Mouse (Mus musculus): ENCODE measurements around the gene Ggt1. TPM values are rescaled to one million over a fixed set of nuclear protein-coding genes. Genes with fewer than 3 reads are reported as not detected.
A peak's percentile ranks its signal among the peaks of the same experiment; 100 is the strongest.

Gene Ggt1
- polyA plus RNA-seq, 1 experiment from 2014 or later, result 57.6 TPM

DNA sequence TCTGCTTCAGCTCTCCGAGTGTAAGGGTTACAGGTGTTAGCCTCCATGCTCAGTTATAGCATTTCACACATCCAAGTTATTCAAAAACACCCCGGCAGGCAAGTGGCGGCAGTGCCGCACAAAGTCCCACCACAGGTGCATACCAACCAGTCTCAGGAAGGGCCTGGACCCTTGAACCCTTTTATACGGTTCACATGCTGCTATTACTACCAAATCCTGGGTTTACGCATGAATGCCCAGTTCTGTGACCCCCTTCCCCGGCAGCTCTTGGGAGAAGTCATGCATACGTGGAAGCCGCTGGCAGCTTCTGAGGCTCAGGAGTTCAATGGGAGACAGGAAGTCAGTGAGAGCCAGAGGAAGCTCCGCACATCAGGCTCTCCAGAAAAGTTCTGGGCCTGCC is 11.8 kb downstream of the Ggt1 start:
- no peak overlapping the region for H3K4me3 ChIP-seq (ENCODE audit: low read length)
- peak; percentile 54; the same call in 1 of the 2 replicates for ATAC-seq (ENCODE audit: low FRiP score, low TSS enrichment)
- H3K36me3 ChIP-seq (ENCODE audit: control insufficient read depth, insufficient read depth, low read length), result no peaks in the 10 kb centered on the region
- H3K9me3 ChIP-seq (ENCODE audit: control insufficient read depth, low read length), result no peaks in the 10 kb centered on the region
- WGBS, result 41% methylated on average over 10 of the region's 10 CpGs
- H3K27ac ChIP-seq (ENCODE audit: low read depth, low read length), result peak overlapping the region; percentile 24; the same call in 1 of the 2 replicates
- H3K9ac ChIP-seq (ENCODE audit: low read depth, low read length), result no peak overlapping the region
- H3K27me3 ChIP-seq (ENCODE audit: control insufficient read depth, insufficient read depth, low read length), result no peaks in the 10 kb centered on the region
- peaks cover 11% of the 10 kb centered on the region for H3K4me1 ChIP-seq (ENCODE audit: control insufficient read depth, insufficient read depth, low read length)
- H3K4me2 ChIP-seq (replicated peaks; ENCODE audit: low read depth, low read length), result no peak overlapping the region

DNA sequence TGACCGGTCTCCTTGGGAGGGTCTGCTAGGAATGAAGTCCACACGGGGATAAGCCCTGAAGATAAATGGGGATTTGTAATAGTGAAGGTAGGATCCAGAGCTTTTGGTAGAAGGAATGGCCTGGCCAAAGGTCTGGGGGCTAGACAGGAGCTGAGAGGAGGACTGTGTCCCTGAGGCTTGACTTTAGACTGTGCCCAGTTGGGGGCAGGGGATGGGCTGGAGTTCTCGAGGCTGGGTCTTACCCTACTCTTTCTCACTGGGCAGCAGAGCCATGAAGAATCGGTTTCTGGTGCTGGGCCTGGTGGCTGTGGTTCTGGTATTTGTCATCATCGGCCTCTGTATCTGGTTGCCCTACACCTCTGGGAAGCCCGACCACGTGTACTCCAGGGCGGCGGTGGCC is 12.6 kb downstream of the Ggt1 start:
- H3K4me3 ChIP-seq (ENCODE audit: low read length), result no peak overlapping the region
- no peaks in the 10 kb centered on the region for H3K36me3 ChIP-seq (ENCODE audit: control insufficient read depth, insufficient read depth, low read length)
- ATAC-seq (ENCODE audit: low FRiP score, low TSS enrichment), result no peak; the same call in 1 of the 2 replicates
- peaks cover 4% of the 10 kb centered on the region; the same call in 1 of the 2 replicates for H3K4me1 ChIP-seq (ENCODE audit: control insufficient read depth, insufficient read depth, low read length)
- H3K4me2 ChIP-seq (replicated peaks; ENCODE audit: low read depth, low read length), result no peak overlapping the region
- whole genome bisulfite sequencing, result 91% methylated on average over 9 of the region's 9 CpGs
- 0 out of 2 replicates have a peak overlapping the region, but pooled peaks have one; percentile 17 for H3K27ac ChIP-seq (ENCODE audit: low read depth, low read length)
- H3K27me3 ChIP-seq (ENCODE audit: control insufficient read depth, insufficient read depth, low read length), result no peaks in the 10 kb centered on the region
- no peak overlapping the region for H3K9ac ChIP-seq (ENCODE audit: low read depth, low read length)
- H3K9me3 ChIP-seq (ENCODE audit: control insufficient read depth, low read length), result no peaks in the 10 kb centered on the region

DNA sequence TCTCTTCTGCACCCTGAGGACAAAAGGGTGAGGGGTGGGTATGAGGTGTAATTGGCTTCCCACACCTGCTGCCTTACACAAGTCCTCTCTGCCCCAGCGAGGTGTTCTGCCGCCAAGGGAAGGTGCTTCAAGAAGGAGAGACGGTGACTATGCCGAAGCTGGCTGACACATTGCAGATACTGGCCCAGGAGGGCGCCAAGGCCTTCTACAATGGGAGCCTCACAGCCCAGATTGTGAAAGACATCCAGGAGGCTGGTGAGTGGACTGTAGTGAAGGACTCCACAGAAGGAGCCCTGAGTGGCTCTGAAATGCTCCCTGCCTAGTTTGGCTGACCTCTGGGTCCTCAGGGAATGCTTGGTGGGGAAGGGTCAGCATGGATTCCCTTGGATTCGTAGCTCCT is 17.7 kb downstream of the Ggt1 start:
- no peak overlapping the region for H3K4me2 ChIP-seq (replicated peaks; ENCODE audit: low read depth, low read length)
- no peaks in the 10 kb centered on the region for H3K27me3 ChIP-seq (ENCODE audit: control insufficient read depth, insufficient read depth, low read length)
- no peaks in the 10 kb centered on the region for H3K9me3 ChIP-seq (ENCODE audit: control insufficient read depth, low read length)
- H3K4me1 ChIP-seq (ENCODE audit: control insufficient read depth, insufficient read depth, low read length), result no peaks in the 10 kb centered on the region
- no peak overlapping the region for H3K9ac ChIP-seq (ENCODE audit: low read depth, low read length)
- H3K36me3 ChIP-seq (ENCODE audit: control insufficient read depth, insufficient read depth, low read length), result no peaks in the 10 kb centered on the region
- no peak overlapping the region for H3K4me3 ChIP-seq (ENCODE audit: low read length)
- WGBS, result 87% methylated on average over 6 of the region's 6 CpGs
- H3K27ac ChIP-seq (ENCODE audit: low read depth, low read length), result no peak overlapping the region
- no peak for ATAC-seq (ENCODE audit: low FRiP score, low TSS enrichment)

DNA sequence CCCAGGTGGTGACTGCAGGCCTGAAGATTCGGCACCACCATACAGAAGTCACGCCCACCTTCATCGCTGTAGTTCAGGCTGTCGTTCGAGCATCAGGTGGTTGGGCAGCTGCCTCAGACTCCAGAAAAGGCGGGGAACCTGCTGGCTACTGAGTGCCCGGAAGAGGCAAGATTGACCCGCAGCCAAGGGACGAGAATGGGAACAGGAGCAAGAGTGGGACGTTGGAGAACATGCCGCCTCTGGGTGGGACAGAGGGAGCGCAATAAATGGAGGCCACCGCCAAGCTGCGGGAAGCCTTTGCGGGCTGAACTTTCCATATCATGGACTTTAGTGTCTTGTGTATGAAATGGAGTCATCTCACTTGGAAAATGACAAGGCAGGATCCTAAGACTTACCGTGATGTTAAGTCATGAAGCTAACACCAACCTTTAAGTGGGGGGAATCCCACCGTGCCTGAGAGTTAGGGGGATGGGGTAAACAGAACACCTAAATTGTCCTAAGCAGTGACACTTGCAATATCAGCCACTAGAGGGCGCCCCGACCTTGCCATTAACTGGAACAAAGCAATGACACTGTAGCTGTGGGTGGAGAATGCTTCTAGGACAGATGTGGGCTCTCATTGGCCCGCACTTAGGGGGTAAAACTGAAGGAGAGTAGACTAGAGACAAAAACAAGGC is 24.6 kb downstream of the Ggt1 start:
- H3K4me3 ChIP-seq (ENCODE audit: low read length), result no peak overlapping the region
- peak overlapping the region; percentile 42; the same call in 1 of the 2 replicates for H3K9ac ChIP-seq (ENCODE audit: low read depth, low read length)
- H3K9me3 ChIP-seq (ENCODE audit: control insufficient read depth, low read length), result no peaks in the 10 kb centered on the region
- no peak overlapping the region for H3K27ac ChIP-seq (ENCODE audit: low read depth, low read length)
- ATAC-seq (ENCODE audit: low FRiP score, low TSS enrichment), result peak; percentile 63
- no peaks in the 10 kb centered on the region for H3K27me3 ChIP-seq (ENCODE audit: control insufficient read depth, insufficient read depth, low read length)
- 20% methylated on average over 20 of the region's 20 CpGs for WGBS
- H3K36me3 ChIP-seq (ENCODE audit: control insufficient read depth, insufficient read depth, low read length), result no peaks in the 10 kb centered on the region
- H3K4me1 ChIP-seq (ENCODE audit: control insufficient read depth, insufficient read depth, low read length), result peaks cover 21% of the 10 kb centered on the region
- peak overlapping the region; percentile 15; the same call in 1 of the 2 replicates for H3K4me2 ChIP-seq (replicated peaks; ENCODE audit: low read depth, low read length)

DNA sequence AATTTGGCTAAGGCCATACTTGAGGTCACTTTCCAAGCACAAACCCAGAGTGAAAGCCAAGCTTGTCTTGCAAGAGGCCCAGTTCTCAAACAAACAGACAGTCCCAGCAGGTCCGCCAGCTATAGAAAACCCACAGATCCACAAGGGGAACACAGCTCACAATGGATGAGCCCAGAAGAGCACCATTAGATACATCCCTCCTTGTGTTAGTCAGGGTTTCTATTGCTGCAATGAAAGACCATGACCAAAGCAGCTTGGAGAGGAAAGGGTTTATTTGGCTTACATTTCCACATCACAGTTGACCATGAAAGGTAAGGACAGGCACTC is 25.1 kb downstream of the Ggt1 start:
- H3K4me3 ChIP-seq (ENCODE audit: low read length), result no peak overlapping the region
- no peak for ATAC-seq (ENCODE audit: low FRiP score, low TSS enrichment)
- no peaks in the 10 kb centered on the region for H3K36me3 ChIP-seq (ENCODE audit: control insufficient read depth, insufficient read depth, low read length)
- peaks cover 25% of the 10 kb centered on the region for H3K4me1 ChIP-seq (ENCODE audit: control insufficient read depth, insufficient read depth, low read length)
- H3K27me3 ChIP-seq (ENCODE audit: control insufficient read depth, insufficient read depth, low read length), result no peaks in the 10 kb centered on the region
- 93% methylated on average over 1 of the region's 1 CpGs for WGBS
- no peak overlapping the region for H3K9ac ChIP-seq (ENCODE audit: low read depth, low read length)
- H3K4me2 ChIP-seq (replicated peaks; ENCODE audit: low read depth, low read length), result no peak overlapping the region
- H3K27ac ChIP-seq (ENCODE audit: low read depth, low read length), result no peak overlapping the region
- H3K9me3 ChIP-seq (ENCODE audit: control insufficient read depth, low read length), result no peaks in the 10 kb centered on the region

DNA sequence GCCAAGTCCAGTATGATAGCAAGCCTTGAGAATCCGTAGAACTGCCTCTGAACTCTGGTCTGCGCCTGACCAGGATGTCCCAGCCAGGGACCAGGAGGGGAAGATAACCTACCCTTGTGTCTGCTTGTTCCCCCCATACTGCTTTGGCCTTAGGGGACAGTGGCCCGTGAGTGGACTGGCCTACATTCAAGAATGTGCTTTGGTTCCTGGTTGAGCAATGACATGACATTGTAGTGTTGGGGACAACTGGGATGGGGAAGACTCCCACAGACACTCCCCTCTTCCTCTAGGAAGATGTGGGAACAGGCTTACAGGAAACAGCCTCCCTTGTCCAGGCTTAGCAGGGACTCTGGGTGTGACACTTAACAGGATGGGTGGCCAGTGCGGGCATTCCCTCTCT is 26.4 kb downstream of the Ggt1 start:
- 82% methylated on average over 4 of the region's 4 CpGs for WGBS
- no peak for ATAC-seq (ENCODE audit: low FRiP score, low TSS enrichment)
- Histone ChIP-seq H3K4me1 (ENCODE audit: control insufficient read depth, insufficient read depth, low read length) (peaks cover 28% of the 10 kb centered on the region), H3K36me3 (ENCODE audit: control insufficient read depth, insufficient read depth, low read length) (no peaks in the 10 kb centered on the region), H3K9me3 (ENCODE audit: control insufficient read depth, low read length) (no peaks in the 10 kb centered on the region), H3K9ac (ENCODE audit: low read depth, low read length) (no peak overlapping the region), H3K27me3 (ENCODE audit: control insufficient read depth, insufficient read depth, low read length) (no peaks in the 10 kb centered on the region), H3K4me3 (ENCODE audit: low read length) (no peak overlapping the region), H3K4me2 (replicated peaks; ENCODE audit: low read depth, low read length) (no peak overlapping the region), H3K27ac (ENCODE audit: low read depth, low read length) (no peak overlapping the region)

DNA sequence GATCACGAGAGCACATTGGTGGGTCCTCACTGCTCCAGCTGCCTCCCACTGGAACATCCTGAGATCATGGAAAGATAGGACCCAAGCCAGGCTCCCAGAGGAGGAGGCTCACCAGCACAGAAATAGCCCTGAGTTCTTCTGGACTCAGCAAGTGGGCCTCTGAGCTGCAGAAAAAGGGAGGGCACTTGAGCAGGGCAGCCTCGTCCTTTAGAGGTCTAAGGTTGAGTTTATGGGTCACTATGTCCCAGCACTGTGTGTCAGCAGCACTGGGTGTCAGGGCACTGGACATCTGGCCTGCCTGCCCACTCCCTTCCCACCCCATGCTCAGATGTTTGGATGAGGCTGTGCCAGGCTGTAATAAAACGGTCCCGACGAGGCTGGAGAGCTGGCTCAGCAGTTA is 26.9 kb downstream of the Ggt1 start:
- no peak for ATAC-seq (ENCODE audit: low FRiP score, low TSS enrichment)

DNA sequence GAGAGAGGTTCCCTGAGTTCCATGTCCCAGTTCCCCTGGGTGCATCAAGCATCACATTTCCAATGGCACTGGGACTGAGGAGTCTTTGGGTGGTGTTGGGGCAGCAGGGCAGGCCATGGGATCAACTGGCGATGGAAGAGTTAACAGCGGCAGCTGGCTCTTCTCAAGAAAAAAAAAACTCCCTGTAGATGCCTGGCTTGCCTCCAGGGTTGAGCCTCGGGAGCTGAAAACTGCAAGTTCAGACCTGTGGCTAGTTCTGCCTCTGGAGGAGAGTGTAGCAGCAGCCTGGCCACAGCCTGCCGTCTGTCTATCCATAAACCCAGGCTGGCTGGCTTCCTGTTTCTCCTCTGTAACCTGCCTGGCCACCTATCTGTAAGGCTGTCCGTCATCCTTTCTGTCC is 27.7 kb downstream of the Ggt1 start, which contains the start of gene Ggt5:
Ggt5 (plus strand) TSS at position 212 of the 400 bp plus-strand sequence.
- Histone ChIP-seq H3K4me1 (ENCODE audit: control insufficient read depth, insufficient read depth, low read length) (peaks cover 28% of the 10 kb centered on the region), H3K9ac (ENCODE audit: low read depth, low read length) (peak within 1 kb of the TSS; percentile 51; the same call in 1 of the 2 replicates), H3K27me3 (ENCODE audit: control insufficient read depth, insufficient read depth, low read length) (no peaks in the 10 kb centered on the region), H3K27ac (ENCODE audit: low read depth, low read length) (peak within 1 kb of the TSS; percentile 93), H3K9me3 (ENCODE audit: control insufficient read depth, low read length) (no peaks in the 10 kb centered on the region), H3K4me3 (ENCODE audit: low read length) (peak within 1 kb of the TSS; percentile 22), H3K4me2 (replicated peaks; ENCODE audit: low read depth, low read length) (peak within 1 kb of the TSS; percentile 38), H3K36me3 (ENCODE audit: control insufficient read depth, insufficient read depth, low read length) (no peaks in the 10 kb centered on the region)
- 12% methylated on average over 5 of the region's 5 CpGs for WGBS
- ATAC-seq (ENCODE audit: low FRiP score, low TSS enrichment), result peak; percentile 45

More for the DNA sequence above, 26.9 kb downstream of the Ggt1 start:
- no peaks in the 10 kb centered on the region for H3K9me3 ChIP-seq (ENCODE audit: control insufficient read depth, low read length)
- H3K36me3 ChIP-seq (ENCODE audit: control insufficient read depth, insufficient read depth, low read length), result no peaks in the 10 kb centered on the region
- no peaks in the 10 kb centered on the region for H3K27me3 ChIP-seq (ENCODE audit: control insufficient read depth, insufficient read depth, low read length)
- H3K4me1 ChIP-seq (ENCODE audit: control insufficient read depth, insufficient read depth, low read length), result peaks cover 28% of the 10 kb centered on the region
- no peak overlapping the region for H3K9ac ChIP-seq (ENCODE audit: low read depth, low read length)
- H3K27ac ChIP-seq (ENCODE audit: low read depth, low read length), result no peak overlapping the region
- H3K4me3 ChIP-seq (ENCODE audit: low read length), result no peak overlapping the region
- 37% methylated on average over 5 of the region's 5 CpGs for WGBS
- H3K4me2 ChIP-seq (replicated peaks; ENCODE audit: low read depth, low read length), result no peak overlapping the region

DNA sequence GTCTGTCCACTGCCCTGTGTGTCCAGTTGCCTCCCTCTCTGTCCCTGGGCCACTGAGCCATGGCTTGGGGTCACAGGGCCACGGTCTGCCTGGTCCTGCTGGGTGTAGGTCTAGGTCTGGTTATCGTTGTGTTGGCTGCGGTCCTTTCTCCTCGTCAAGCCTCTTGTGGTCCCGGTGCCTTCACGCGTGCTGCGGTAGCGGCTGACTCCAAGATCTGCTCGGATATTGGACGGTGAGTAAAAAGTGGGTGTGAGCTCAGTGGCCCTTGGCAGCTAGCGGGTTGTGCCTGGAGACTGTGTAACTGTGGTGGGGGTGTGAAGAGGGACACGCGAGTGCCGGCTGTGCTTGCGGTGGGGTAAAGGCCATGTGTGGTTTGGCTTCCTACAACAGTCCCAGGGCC is 28.2 kb downstream of the Ggt1 start:
- H3K4me1 ChIP-seq (ENCODE audit: control insufficient read depth, insufficient read depth, low read length), result peaks cover 28% of the 10 kb centered on the region
- H3K4me2 ChIP-seq (replicated peaks; ENCODE audit: low read depth, low read length), result peak overlapping the region; percentile 38
- peak overlapping the region; percentile 93 for H3K27ac ChIP-seq (ENCODE audit: low read depth, low read length)
- H3K27me3 ChIP-seq (ENCODE audit: control insufficient read depth, insufficient read depth, low read length), result no peaks in the 10 kb centered on the region
- H3K9me3 ChIP-seq (ENCODE audit: control insufficient read depth, low read length), result no peaks in the 10 kb centered on the region
- no peaks in the 10 kb centered on the region for H3K36me3 ChIP-seq (ENCODE audit: control insufficient read depth, insufficient read depth, low read length)
- H3K4me3 ChIP-seq (ENCODE audit: low read length), result peak overlapping the region; percentile 22
- ATAC-seq (ENCODE audit: low FRiP score, low TSS enrichment), result peak; percentile 9; the same call in 1 of the 2 replicates
- H3K9ac ChIP-seq (ENCODE audit: low read depth, low read length), result peak overlapping the region; percentile 51; the same call in 1 of the 2 replicates
- WGBS, result 39% methylated on average over 16 of the region's 16 CpGs

All from kidney, embryonic 14.5 days (tissue).